Mouse (Mus musculus): ENCODE data around the gene Bard1. TPM values are rescaled to one million over a fixed set of nuclear protein-coding genes. Genes with fewer than 3 reads are reported as not detected.
A peak's percentile ranks its signal among the peaks of the same experiment; 100 is the strongest.

Gene Bard1
- 11.5 and 12.1 TPM in 2 replicates for total RNA-seq (2017)

DNA sequence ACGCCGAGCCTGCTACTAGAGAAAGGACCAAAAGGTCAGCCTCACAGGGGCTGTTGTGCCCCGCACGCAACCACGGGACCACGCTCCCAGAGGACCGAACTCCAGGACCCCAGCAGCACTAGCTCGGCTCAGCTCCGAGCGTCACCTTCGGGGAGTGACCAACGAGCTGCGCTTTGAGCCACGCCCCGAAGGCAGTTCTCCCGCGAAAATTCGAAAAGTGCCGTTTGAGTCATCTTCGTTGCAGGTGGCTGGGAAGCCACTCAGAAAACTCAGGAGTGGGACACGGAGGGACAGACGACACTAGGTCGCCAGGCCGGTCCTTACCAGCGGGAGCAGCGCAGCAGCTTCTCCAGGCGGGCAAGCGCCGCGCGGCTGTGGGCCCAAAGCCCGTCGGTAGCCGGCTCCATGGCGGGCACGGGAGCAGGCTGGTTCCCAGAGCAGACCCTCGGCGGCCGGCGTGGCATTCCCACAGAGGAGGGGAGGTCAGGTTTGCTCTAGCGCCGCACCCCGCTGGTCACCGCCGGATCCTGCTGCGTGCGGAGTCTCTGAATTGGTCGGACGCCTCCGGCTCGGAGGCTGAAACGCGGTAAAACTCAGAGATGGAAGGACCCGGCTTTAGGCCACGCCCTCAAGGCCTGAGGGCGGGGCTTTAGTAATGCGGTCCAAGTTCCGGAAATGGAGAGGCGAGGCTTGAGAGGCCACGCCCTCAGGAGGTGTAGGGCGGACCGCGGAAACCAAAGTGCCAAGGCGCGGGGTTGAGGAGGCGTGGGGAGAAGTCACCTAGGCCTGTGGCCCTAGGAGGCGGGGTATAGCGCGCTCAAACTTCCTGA lies at the start of gene Bard1:
Gene Bard1 (minus strand): TSS at position 803 of the 830 bp plus-strand sequence.
- peak; percentile 93 to 94 for ATAC-seq (replicated peaks in 1 of 2; ENCODE audit: insufficient read depth in 1 of 2, low FRiP score in 2 of 2, low TSS enrichment in 1 of 2, low read depth in 1 of 2, poor library complexity in 2 of 2, severe bottlenecking in 2 of 2)

DNA sequence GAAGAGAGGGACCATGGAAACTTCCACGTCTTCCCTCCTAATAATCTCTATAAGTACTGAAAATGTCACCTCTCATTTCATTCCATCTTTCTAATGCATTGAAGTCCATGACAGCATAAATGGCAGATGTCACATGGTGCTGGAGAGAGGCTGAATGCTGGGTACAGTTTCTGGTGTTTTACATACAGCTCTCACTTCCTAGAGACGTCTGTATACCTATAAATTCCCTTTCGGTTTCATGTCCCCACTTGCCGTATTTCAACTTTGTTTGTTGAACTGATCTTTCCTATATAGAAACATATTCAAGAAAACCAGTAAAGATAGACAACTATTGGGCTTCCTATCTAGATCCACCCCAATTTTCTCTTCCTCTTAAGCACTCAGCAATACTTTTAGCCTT lies 24.2 kb upstream of the Bard1 start:
- no peak for ATAC-seq (replicated peaks in 1 of 2; ENCODE audit: insufficient read depth in 1 of 2, low FRiP score in 2 of 2, low TSS enrichment in 1 of 2, low read depth in 1 of 2, poor library complexity in 2 of 2, severe bottlenecking in 2 of 2)

DNA sequence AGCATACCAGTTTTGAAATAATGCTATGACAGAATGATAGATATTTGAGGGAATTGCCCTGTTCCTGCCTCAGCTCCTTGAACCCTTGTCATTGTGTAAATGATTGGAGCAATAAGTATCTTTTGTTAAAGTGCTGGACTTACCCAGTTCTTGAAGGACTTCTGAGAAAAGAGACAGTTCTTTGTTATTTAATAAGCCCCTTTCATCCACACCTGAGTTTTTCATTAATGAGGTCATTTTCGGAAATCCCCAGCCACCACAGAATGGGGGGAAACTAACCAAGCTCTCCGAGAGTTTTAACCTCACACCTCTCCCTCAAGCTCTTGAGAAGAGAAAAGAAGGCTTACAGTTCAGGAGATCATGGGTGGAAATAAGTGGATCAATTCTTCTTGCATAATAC lies 15.6 kb upstream of the Bard1 start:
- no peak for ATAC-seq (replicated peaks in 1 of 2; ENCODE audit: insufficient read depth in 1 of 2, low FRiP score in 2 of 2, low TSS enrichment in 1 of 2, low read depth in 1 of 2, poor library complexity in 2 of 2, severe bottlenecking in 2 of 2)

DNA sequence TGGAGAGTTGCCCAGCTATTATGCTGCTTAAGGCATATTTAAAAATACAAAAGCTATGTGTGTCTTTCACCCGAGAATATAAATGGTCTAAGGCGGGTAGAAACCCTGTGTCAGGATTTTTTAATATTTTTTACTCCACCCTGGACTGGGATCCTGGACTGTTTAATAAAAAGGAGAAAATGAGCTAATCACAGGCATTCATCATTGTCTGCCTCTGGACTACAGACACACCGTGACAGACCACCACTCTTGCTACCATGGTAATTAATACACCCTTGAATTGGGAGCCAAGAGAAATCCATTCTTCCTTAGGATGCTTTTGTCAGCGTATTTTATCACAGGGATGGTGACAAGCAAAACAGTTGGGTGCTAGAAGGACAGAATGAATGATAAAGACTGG lies 14.3 kb upstream of the Bard1 start:
- no peak for ATAC-seq (replicated peaks in 1 of 2; ENCODE audit: insufficient read depth in 1 of 2, low FRiP score in 2 of 2, low TSS enrichment in 1 of 2, low read depth in 1 of 2, poor library complexity in 2 of 2, severe bottlenecking in 2 of 2)

DNA sequence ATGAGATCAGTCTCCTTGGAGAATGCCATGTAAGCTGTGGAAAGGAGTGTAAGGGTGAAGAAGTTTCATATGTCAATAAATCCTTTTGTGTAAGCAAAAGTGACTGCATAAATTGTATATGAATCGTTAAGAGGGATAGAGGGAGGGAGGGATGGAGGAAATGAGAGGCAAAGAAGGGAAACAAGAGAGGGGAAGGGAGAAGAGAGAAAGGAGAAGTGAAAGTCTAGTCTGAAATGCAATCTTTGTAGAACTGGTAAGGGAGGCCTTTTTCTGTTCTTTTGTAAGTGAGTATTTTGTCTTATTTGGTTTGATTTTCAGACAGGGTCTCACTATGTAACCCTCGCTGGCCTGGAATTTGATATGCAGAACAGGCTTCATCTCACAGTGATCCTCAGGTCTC lies 12.8 kb upstream of the Bard1 start:
- peak in 1 of 2 experiments; percentile 39; a peak in 1 of 4 replicates for ATAC-seq (replicated peaks in 1 of 2; ENCODE audit: insufficient read depth in 1 of 2, low FRiP score in 2 of 2, low TSS enrichment in 1 of 2, low read depth in 1 of 2, poor library complexity in 2 of 2, severe bottlenecking in 2 of 2)

DNA sequence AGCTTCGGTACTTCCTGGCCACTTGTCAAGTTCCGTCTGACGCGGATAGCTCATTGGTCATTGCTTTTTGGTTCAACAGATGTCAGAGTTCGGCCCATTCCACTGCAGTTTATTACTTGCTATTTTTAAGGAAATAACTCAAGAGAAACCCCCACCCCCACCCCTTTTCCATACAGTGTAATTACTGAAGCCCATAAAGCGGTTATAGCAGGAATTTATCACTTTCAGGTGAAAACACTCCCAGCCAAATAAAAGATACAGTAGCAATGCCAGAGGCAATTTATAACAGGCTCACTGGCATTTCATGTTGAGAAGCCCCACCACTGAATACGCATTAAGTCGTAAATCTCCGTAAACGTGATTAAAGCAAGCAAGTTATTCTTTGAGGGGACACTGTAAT lies 6.9 kb upstream of the Bard1 start:
- no peak for ATAC-seq (replicated peaks in 1 of 2; ENCODE audit: insufficient read depth in 1 of 2, low FRiP score in 2 of 2, low TSS enrichment in 1 of 2, low read depth in 1 of 2, poor library complexity in 2 of 2, severe bottlenecking in 2 of 2)

DNA sequence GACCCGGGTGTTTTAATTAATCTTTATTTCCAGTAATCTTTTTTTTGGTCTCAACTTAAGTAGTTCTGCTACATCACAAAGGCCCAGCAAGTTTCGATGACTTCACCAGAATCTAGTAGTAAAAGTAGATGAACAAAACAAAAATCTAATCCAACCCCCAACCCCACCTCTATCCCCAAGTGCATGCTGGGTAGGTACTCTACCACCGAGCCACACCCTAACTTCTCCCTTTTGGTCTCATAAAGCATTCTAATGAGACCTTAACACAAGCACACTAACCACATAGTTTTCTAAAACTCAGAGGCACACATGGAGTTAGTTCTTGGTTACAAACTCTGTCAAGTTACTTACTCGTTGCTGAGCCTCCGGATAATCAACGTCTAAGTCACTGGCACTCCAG lies 3.2 kb upstream of the Bard1 start:
- ATAC-seq (replicated peaks in 1 of 2; ENCODE audit: insufficient read depth in 1 of 2, low FRiP score in 2 of 2, low TSS enrichment in 1 of 2, low read depth in 1 of 2, poor library complexity in 2 of 2, severe bottlenecking in 2 of 2): no peak

DNA sequence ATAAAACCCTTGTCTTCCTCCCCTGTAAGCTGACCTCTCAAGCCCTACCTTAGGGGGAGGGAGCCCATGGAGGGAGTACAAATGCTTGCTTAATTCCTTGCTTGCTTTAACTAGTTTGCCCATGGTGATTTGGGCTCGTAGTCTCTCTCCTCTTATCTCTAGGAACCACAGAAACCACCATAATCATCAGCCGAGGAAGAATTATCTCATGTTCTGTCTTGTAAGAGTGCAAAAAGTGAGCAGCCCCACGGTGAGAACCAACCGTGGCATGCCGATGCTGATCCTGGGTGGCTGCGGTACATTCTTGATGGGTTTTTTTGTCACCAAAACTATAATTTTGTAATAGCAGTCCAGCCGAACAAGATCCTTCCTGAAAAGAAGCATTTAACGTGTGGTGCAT lies 2.8 kb upstream of the Bard1 start:
- no peak for ATAC-seq (replicated peaks in 1 of 2; ENCODE audit: insufficient read depth in 1 of 2, low FRiP score in 2 of 2, low TSS enrichment in 1 of 2, low read depth in 1 of 2, poor library complexity in 2 of 2, severe bottlenecking in 2 of 2)

DNA sequence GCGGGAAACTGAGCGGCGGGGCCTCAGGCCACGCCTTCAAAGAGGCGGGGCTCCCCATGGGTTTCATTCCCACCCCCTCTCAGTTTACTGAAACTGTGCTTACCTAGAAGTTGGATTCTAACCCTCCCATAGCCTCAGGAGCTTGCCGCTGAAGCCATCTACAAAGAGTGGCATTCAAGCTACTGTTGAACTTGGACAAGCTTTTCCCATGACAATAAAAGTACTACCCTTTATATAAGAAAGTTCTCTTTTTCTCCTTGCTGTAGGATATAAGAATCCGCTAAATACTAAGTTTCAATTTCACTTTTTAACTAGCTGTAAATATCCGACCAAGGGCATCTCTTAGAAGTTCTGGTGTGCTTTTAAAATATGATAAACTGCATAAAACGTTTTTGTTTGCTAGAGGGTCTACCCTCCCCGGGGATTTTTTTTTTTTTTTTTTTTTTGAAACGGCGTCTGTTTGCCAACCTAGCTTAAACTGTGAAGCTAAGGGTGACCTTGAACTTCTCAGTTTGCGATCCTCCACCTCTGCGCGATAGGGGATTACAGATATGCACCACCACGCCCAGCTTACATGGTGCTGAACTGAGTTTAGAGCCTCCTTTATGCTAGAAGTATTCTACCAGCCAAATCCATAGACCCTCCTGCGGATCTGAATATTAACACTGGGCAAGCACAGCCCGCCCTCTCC lies 373 bp upstream of the Bard1 start:
- 0 out of 4 replicates have a peak, but pooled peaks of 1 of the 2 experiments have one; percentile 2 for ATAC-seq (replicated peaks in 1 of 2; ENCODE audit: insufficient read depth in 1 of 2, low FRiP score in 2 of 2, low TSS enrichment in 1 of 2, low read depth in 1 of 2, poor library complexity in 2 of 2, severe bottlenecking in 2 of 2)

DNA sequence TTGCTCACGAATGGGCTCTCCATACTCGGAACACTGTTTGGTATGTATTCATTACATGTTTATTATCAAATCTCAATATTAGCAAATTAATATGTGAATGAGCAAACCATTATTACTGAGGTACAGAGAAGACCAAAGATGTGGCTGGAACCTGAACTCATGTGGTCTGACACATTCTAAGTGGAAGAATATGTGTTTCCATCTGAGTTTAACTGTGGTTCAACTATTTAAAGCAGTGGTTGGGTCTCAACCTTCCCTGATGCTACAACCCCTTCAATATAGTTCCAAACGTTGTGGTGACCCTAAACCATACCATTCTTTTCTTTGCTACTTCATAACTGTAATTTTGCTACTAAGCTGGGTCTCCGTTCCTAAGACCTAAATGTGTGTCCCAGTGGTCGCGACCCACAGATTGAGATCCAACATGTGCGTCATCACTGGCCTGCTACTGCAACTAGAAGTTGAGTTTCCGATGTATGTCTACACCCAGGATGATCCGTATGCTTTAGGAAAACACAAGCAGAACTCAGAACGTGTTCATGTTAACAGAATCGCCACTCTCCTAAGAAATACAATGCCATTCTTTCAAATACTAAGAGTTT lies 1.5 kb downstream of the Bard1 start:
- ATAC-seq (replicated peaks in 1 of 2; ENCODE audit: insufficient read depth in 1 of 2, low FRiP score in 2 of 2, low TSS enrichment in 1 of 2, low read depth in 1 of 2, poor library complexity in 2 of 2, severe bottlenecking in 2 of 2): no peak

DNA sequence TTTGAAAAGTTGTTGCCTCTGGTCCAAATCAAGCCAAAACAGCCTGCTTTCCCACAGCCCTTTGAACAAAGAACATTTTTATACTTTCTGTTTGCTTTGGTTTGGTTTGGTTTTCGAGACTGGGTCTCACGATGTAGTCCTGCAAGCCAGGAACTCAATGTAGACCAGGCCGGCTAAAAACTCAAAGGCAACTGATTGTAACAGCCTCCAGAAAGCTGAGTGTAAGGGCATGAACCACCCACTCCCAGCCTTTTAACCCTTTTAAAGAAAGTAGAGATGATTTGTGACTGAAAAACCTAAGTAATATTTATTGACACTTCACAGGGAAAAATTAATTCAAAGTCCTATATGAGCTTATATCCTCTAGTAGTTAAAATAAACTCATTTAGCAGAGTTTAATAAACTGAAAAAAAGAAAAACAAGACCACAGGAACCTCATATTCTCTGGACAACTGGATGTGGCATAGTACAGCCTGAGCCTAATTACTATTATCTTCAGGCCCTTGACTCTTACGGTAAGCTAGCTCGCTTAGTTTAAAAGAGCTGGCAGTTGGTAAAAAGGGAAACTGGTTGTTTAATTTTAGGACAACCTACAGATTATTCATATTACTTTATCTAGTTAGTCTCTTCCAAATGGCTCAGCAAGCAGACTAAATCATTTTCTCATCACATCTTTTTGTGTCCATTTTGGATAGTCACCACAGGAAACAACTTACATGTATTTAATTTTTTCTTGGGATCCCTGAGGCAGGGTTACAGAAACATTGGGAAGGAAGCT lies 2.2 kb downstream of the Bard1 start:
- ATAC-seq (replicated peaks in 1 of 2; ENCODE audit: insufficient read depth in 1 of 2, low FRiP score in 2 of 2, low TSS enrichment in 1 of 2, low read depth in 1 of 2, poor library complexity in 2 of 2, severe bottlenecking in 2 of 2): no peak

DNA sequence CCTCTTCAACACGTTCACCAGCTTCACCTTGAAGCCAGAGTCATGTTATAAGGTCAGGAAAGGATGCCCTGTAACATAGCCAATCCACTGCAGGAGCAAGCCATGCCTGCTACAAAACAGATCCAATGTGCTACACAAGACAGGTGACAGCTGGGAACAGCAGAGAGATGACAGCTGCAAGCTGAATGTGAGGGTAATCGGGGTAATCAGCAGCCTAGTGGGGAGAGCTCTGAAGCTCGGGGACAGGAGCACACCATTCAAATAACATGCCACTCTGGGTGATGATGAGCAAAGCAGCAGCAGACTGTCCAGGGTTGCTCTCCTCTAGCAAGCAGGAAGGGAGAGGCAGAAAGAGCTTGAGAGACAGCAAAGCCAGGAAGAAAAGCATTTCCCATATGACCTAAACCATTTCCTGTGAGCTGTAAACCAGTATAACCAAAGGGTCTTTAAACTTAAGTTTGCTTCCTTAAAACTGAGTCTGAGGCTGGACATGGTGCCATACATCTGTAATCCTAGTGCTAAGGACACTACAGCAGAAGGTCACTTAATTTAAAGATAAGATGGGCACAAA lies 2.9 kb downstream of the Bard1 start:
- ATAC-seq (replicated peaks in 1 of 2; ENCODE audit: insufficient read depth in 1 of 2, low FRiP score in 2 of 2, low TSS enrichment in 1 of 2, low read depth in 1 of 2, poor library complexity in 2 of 2, severe bottlenecking in 2 of 2): peak in 1 of 2 experiments; percentile 9; a peak in 1 of 4 replicates

DNA sequence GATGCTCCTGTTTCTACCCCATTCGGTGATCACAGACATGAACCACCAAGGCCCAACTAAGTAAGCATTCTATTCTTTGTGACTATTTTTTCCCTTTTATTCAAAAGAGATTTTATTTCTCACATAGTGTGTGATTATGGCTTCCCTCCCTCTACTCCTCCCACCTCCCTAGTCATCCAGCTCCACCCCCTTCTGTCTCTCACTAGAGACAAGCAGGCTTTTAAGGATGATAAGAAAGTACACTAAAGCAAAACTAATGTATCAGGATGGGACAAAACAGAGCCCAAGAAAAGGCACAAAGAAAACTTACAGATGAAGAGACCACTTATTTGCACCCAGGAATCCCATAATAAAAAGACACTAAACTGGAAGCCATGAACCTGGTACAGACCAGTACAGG lies 6.9 kb downstream of the Bard1 start:
- ATAC-seq (replicated peaks in 1 of 2; ENCODE audit: insufficient read depth in 1 of 2, low FRiP score in 2 of 2, low TSS enrichment in 1 of 2, low read depth in 1 of 2, poor library complexity in 2 of 2, severe bottlenecking in 2 of 2): no peak

DNA sequence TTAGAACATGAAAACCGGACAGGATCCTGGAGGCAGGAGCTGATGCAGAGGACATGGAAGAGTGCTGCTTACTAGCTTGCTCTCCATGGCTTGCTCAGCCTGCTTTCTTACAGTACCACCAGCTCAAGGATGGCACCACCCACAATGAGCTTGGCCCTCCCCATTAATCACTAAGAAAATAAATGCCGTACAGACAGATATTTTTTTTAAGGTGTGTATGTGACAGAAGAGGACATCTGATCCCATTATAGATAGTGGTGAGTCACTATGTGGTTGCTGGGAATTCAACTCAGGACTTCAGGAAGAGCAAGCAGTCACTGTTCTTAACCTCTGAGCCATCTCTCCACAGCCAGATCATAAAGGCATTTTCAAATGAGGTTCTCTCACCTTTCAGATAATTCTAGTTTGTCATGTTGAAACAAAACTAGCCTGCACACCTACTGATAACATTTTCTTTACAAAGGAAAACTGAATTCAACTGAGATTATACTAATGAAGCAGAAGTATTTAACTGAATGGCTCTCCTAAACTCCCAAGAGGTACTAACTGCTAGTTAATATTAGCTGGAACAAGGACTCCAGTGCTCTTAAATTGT lies 7.6 kb downstream of the Bard1 start:
- ATAC-seq (replicated peaks in 1 of 2; ENCODE audit: insufficient read depth in 1 of 2, low FRiP score in 2 of 2, low TSS enrichment in 1 of 2, low read depth in 1 of 2, poor library complexity in 2 of 2, severe bottlenecking in 2 of 2): no peak

DNA sequence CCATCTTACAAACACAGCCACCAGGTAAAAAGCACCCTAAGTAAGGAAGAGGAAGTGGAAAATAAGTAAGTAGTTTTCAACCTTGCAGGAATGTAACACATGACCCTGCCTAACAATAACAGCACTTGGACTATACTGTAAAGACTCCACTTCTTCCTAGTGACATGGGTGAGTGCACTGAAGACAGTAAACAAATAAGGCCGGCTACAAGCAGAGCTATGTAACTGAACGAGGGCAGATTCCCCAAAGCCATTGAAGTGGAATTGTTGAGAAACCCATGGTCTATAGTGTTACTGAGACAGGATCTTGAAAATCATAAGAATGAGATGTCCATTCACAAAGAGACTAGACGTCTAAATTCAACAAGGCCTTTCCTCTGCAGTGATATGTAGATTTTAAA lies 27.3 kb downstream of the Bard1 start:
- no peak for ATAC-seq (replicated peaks in 1 of 2; ENCODE audit: insufficient read depth in 1 of 2, low FRiP score in 2 of 2, low TSS enrichment in 1 of 2, low read depth in 1 of 2, poor library complexity in 2 of 2, severe bottlenecking in 2 of 2)

DNA sequence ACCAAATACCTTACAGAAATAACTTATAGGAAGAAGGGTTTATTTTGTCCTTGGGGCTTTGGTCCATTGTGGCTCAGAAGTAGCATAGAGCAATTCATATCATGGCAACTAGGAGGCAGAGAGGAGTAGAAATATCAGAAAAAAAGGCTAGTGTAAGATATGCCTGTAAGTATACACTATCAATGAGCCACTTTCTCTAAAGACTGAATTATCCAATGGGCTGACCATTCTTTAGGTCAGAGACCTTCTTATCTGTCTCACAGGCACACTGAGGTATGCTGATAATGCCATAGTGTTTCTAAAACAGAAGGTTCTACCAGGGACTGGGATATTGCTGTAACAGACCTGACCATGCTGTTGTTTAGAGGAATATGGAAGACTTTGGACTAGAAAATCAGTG lies 32.2 kb downstream of the Bard1 start:
- ATAC-seq (replicated peaks in 1 of 2; ENCODE audit: insufficient read depth in 1 of 2, low FRiP score in 2 of 2, low TSS enrichment in 1 of 2, low read depth in 1 of 2, poor library complexity in 2 of 2, severe bottlenecking in 2 of 2): no peak

DNA sequence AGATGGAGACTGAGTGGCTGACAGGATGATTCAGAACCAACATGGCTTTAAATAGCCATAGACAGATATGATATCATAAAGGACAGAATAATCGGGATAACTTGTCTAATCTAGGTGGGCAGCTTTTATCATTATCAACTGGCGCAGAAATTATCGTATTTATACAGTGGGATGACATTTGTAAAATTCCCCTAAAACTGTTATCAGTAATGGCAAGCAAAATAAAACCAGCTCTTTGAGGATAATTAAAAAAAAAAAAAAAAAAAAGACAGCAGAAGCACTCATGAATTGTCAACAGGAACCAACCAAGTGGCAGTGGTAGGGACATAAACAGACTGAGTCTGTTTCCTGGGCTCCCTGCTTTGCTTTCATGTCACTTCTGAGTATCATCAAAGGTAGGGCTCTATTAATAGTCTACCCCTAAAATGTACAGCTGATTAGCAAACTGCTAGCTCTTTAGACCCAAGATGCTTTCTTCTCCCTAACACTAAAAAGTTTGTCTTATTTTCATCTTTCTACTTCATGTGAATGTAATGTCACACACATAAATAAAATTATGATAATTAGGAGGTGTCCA lies 34.1 kb downstream of the Bard1 start:
- no peak for ATAC-seq (replicated peaks in 1 of 2; ENCODE audit: insufficient read depth in 1 of 2, low FRiP score in 2 of 2, low TSS enrichment in 1 of 2, low read depth in 1 of 2, poor library complexity in 2 of 2, severe bottlenecking in 2 of 2)

Data from hematopoietic stem cell, adult 5-6 weeks (primary cell).